Mouse (Mus musculus) neural tube, embryonic 14.5 days (tissue): ENCODE measurements around the gene Dock10. TPM values are rescaled to one million over a fixed set of nuclear protein-coding genes. Genes with fewer than 3 reads are reported as not detected.
"Not testable (repeated sequence)": the region's sequence is repeated elsewhere in the genome, so short reads cannot be mapped to it uniquely, and the experiment has no call there.

ENCODE experiments used
- ATAC-seq: fragments of 200-750 bp; cut with Nextera tagmentation; 2 replicates; pipeline ENCODE4 v1.8.0; 2017; ENCODE audit warnings: low read depth, mild to moderate bottlenecking, moderate TSS enrichment, moderate library complexity
- H3K27ac ChIP-seq: fragments of 300-500 bp; sonication (generic); 2 replicates; pipeline ENCODE4 v1.5.1; 2014; ENCODE audit warnings: low read depth, mild to moderate bottlenecking, control low read depth, low read length, moderate library complexity, mixed read lengths
- H3K27me3 ChIP-seq: fragments of 300-500 bp; sonication (generic); 2 replicates; pipeline ENCODE4 v1.6.1; 2014; ENCODE audit warnings: low read length; ENCODE audit not compliant: control insufficient read depth, insufficient read depth
- H3K36me3 ChIP-seq: fragments of 300-500 bp; sonication (generic); 2 replicates; pipeline ENCODE4 v1.6.1; 2014; ENCODE audit warnings: low read length, mixed read lengths; ENCODE audit not compliant: control insufficient read depth, insufficient read depth
- H3K4me1 ChIP-seq: fragments of 300-500 bp; sonication (generic); 2 replicates; pipeline ENCODE4 v1.6.1; 2014; ENCODE audit warnings: low read length; ENCODE audit not compliant: control insufficient read depth, insufficient read depth
- H3K4me2 ChIP-seq: fragments of 300-500 bp; sonication (generic); 2 replicates; pipeline ENCODE4 v1.6.1; 2014; ENCODE audit warnings: mild to moderate bottlenecking, low read depth, low read length, control low read depth
- H3K4me3 ChIP-seq: fragments of 300-500 bp; sonication (generic); 2 replicates; pipeline ENCODE4 v1.5.1; 2014; ENCODE audit warnings: low read depth, low read length, control low read depth, mixed read lengths
- H3K9ac ChIP-seq: fragments of 300-500 bp; sonication (generic); replicated peaks from 2 replicates; pipeline ENCODE4 v1.6.1; 2014; ENCODE audit warnings: low read depth, mild to moderate bottlenecking, control low read depth, low read length, mixed read lengths
- H3K9me3 ChIP-seq: fragments of 300-500 bp; sonication (generic); 2 replicates; pipeline ENCODE4 v1.6.1; 2016; ENCODE audit warnings: low read length; ENCODE audit not compliant: control insufficient read depth
- WGBS: fragments of 180-500 bp; shearing (Covaris S2); extraction: QIAGEN DNeasy Blood & Tissue Kit; methylation state at CpG from one replicate; pipeline ENCODE4 v1.1.7; 2014; 5-methylcytosine and 5-hydroxymethylcytosine counted together
- polyA plus RNA-seq: library from polyadenylated mRNA; unstranded; fragments of >200 nt; fragmentation: Nextera tagmentation; extraction: Ambion mirVana; gene quantifications from 2 replicates; pipeline ENCODE4 v1.2.1, GENCODE M21; 2014

Gene Dock10
- polyA plus RNA-seq, 1 experiment from 2014 or later: 8.3 TPM

DNA sequence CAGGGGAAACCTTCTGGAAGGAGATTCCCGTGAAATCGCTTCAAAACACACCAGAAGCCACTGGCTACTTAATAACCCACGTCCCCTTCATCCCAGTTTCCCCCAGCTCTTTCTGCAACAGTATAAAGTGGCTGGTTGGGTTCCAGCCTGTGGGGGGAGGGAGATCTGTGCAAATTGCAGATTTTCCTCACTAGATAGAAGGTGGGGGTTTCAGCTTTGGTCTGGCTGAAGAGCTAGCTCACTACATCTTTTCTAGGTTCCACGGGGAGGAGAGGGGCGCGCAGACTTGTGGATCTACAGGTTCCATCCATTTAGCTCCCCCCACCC lies 714 bp downstream of the Dock10 start:
- Histone ChIP-seq H3K9me3 (no peaks in the 10 kb centered on the region), H3K4me1 (peaks cover 7% of the 10 kb centered on the region; the same call in 1 of the 2 replicates), H3K4me3 (peak overlapping the region; percentile 60), H3K4me2 (peak overlapping the region; percentile 98), H3K36me3 (no peaks in the 10 kb centered on the region), H3K27me3 (peaks cover 9% of the 10 kb centered on the region; the same call in 1 of the 2 replicates), H3K9ac (peak overlapping the region; percentile 59), H3K27ac (no peak overlapping the region)
- peak; percentile 50 for ATAC-seq
- WGBS: 0% methylated on average over 6 of the region's 6 CpGs

DNA sequence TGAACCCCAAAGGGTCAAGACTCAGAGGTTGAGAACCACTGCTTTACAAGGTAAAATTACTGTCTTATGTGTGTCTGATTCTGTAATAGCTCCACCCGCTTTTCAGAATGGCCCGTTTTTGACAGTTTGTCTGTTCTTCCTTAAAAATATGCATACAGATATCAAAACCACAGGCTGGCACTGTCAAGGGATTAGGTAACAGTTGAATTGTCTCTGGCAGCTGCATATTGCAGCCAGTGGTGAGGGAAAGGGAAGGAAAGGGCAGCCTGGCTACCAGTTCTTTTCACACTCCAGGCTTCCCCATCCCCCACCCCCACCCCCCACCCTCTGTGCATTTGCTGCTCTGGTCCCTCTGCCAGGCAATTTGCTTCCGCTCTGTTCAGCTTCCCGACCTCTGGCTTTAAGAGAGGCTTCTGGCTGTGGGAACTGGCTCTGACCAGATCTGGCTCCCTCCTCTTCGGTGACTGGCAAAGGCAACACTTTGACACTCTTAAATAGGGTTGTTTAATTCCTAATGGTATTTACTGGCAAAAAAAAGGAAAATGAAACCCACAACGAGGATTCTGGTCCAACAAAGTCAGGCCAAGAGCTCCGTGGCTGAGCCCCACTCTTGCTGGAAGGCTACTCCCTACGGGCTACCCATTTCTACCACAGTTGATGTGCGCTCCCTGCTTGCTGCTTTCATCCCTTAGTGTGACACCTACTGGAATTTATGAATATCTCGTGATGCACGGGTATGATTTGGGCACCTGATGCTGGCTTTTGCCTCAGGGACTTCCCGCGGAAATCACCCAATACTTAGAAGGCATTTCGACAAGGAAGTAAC lies 1.3 kb downstream of the Dock10 start:
- no peak overlapping the region for H3K27ac ChIP-seq
- ATAC-seq: peak; percentile 55
- H3K27me3 ChIP-seq: peaks cover 9% of the 10 kb centered on the region; the same call in 1 of the 2 replicates
- no peaks in the 10 kb centered on the region for H3K36me3 ChIP-seq
- peak overlapping the region; percentile 98 for H3K4me2 ChIP-seq
- 8% methylated on average over 14 of the region's 14 CpGs for WGBS
- peaks cover 7% of the 10 kb centered on the region; the same call in 1 of the 2 replicates for H3K4me1 ChIP-seq
- H3K4me3 ChIP-seq: peak overlapping the region; percentile 60
- no peaks in the 10 kb centered on the region for H3K9me3 ChIP-seq
- H3K9ac ChIP-seq: no peak overlapping the region

GRCm38 (mm10) chr1:80756060-80756439 lies 2.3 kb downstream of the Dock10 start:
- 43% methylated on average over 2 of the region's 2 CpGs for WGBS
- Histone ChIP-seq H3K4me2 (no peak overlapping the region), H3K9ac (no peak overlapping the region), H3K4me1 (peaks cover 7% of the 10 kb centered on the region; the same call in 1 of the 2 replicates), H3K9me3 (no peaks in the 10 kb centered on the region), H3K27me3 (peaks cover 9% of the 10 kb centered on the region; the same call in 1 of the 2 replicates), H3K36me3 (no peaks in the 10 kb centered on the region), H3K4me3 (no peak overlapping the region), H3K27ac (no peak overlapping the region)
- ATAC-seq: no peak

- H3K27me3 ChIP-seq: peaks cover 9% of the 10 kb centered on the region; the same call in 1 of the 2 replicates
- no peak overlapping the region for H3K4me2 ChIP-seq
- ATAC-seq: no peak
- H3K4me1 ChIP-seq: peaks cover 7% of the 10 kb centered on the region; the same call in 1 of the 2 replicates
- no peaks in the 10 kb centered on the region for H3K9me3 ChIP-seq
- 91% methylated on average over 7 of the region's 7 CpGs for WGBS
- H3K36me3 ChIP-seq: no peaks in the 10 kb centered on the region
- H3K27ac ChIP-seq: no peak overlapping the region
- H3K9ac ChIP-seq: no peak overlapping the region
- no peak overlapping the region for H3K4me3 ChIP-seq
Observed at GRCm38 (mm10) chr1:80755296-80756059, 2.8 kb downstream of the Dock10 start.

DNA sequence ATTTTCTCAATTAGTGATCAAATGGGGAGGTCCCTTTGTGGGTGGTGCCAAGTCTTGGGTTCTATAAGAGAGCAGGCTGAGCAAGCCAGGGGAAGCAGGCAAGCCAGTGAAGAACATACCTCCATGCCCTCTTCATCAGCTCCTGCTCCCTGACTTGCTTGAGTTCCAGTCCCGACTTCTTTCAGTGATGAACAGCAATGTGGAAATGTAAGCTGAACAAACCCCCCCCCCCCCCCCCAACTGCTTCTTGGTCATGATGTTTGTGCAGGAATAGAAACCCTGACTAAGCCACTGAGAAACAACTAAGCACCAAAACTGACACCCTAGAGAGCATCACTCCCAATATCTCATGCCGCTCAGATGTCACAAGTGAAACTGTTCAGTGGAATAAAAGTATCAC lies 9.2 kb downstream of the Dock10 start:
- not testable (repeated sequence) for H3K36me3 ChIP-seq, H3K4me2 ChIP-seq
- 93% methylated on average over 2 of the region's 2 CpGs for WGBS

GRCm38 (mm10) chr1:80746691-80747463 lies 11.4 kb downstream of the Dock10 start:
- no peak for ATAC-seq
- Histone ChIP-seq H3K36me3 (no peaks in the 10 kb centered on the region), H3K9me3 (no peaks in the 10 kb centered on the region), H3K27me3 (no peaks in the 10 kb centered on the region), H3K4me3 (no peak overlapping the region), H3K9ac (no peak overlapping the region), H3K27ac (no peak overlapping the region), H3K4me1 (no peaks in the 10 kb centered on the region), H3K4me2 (no peak overlapping the region)
- WGBS: 77% methylated on average over 2 of the region's 2 CpGs

More for the DNA sequence above, 9.2 kb downstream of the Dock10 start:
- H3K9me3 ChIP-seq, ATAC-seq, H3K9ac ChIP-seq, H3K27ac ChIP-seq, H3K4me3 ChIP-seq, H3K27me3 ChIP-seq, H3K4me1 ChIP-seq: not testable (repeated sequence)

DNA sequence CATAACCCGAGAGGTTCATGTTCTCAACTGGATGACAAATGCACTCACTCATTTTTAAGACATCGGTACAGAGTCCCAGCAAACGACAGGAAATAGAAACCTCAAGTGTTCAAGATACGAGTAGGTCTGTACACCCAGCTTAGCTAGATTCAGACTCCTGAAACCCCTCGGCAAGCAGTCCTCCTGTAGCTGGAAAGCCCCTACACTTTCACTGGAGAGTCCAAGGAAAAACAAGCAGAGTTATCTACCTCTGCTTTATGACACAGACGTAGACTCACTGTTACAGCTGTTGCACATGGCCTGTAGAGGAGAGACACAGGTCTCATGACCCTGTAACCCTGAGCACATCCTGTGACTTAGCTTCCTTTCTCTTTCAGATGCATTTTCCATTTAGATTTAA lies 12.1 kb downstream of the Dock10 start:
- Histone ChIP-seq H3K4me3 (no peak overlapping the region), H3K27me3 (no peaks in the 10 kb centered on the region), H3K4me1 (no peaks in the 10 kb centered on the region), H3K9ac (no peak overlapping the region), H3K4me2 (no peak overlapping the region), H3K36me3 (no peaks in the 10 kb centered on the region), H3K9me3 (no peaks in the 10 kb centered on the region), H3K27ac (no peak overlapping the region)
- WGBS: 89% methylated on average over 6 of the region's 6 CpGs
- ATAC-seq: no peak

DNA sequence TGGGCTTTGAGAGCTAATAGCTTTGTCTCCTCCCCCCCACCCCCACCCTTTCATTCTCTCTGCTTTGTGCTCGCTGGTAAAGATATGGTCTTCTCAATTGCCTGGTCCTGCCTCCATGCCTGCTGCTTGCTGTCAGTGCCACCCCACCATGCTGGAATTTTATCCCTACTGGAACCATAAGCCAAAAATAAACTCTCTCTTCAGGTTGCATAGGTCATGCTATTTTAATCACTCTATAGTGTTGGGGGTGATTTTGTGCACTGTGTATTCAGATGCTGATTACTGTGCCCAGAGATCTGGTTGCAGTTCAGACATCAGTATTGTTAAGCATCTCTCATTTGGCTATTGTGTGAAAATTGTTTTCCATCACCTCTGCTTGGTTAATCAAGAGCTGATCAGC lies 18.9 kb downstream of the Dock10 start:
- Histone ChIP-seq H3K9me3 (no peaks in the 10 kb centered on the region), H3K9ac (no peak overlapping the region), H3K4me3 (no peak overlapping the region), H3K27ac (no peak overlapping the region), H3K36me3 (no peaks in the 10 kb centered on the region), H3K4me2 (no peak overlapping the region), H3K27me3 (no peaks in the 10 kb centered on the region), H3K4me1 (no peaks in the 10 kb centered on the region)
- ATAC-seq: no peak
- 16% methylated on average over 1 of the region's 1 CpGs for WGBS
